8 mouse cellular contexts compared by ENCODE assay signal in genomic region chr17:12990567-12991145, GRCm38 (mm10). TPM values are rescaled to one million over a fixed set of nuclear protein-coding genes. Genes with fewer than 3 reads are reported as not detected.
DNase-seq lines count a peak whose midpoint lies in the region; ATAC-seq lines count a peak whose summit lies in the region.

No protein-coding gene starts in this region.

- DNase-seq in 416B (ENCODE audit: low read depth): peak; percentile 50
- no peak for DNase-seq in adrenal gland, adult 2 months
- no peak for DNase-seq in embryo, embryonic 10 days (ENCODE audit: low spot score)
- DNase-seq in urinary bladder, postnatal 14 days (ENCODE audit: low spot score): no peak

- H3K4me1 ChIP-seq in erythroblast, embryonic 14.5 days (ENCODE audit: control insufficient read depth): peaks cover 41% of the 10 kb centered on the region
- peaks cover 8% of the 10 kb centered on the region for H3K4me1 ChIP-seq in forebrain, embryonic 12.5 days
- H3K4me1 ChIP-seq in liver, embryonic 12.5 days: peaks cover 44% of the 10 kb centered on the region

- H3K4me3 ChIP-seq in erythroblast, embryonic 14.5 days (replicated peaks): peak overlapping the region; percentile 100
- H3K4me3 ChIP-seq in forebrain, embryonic 12.5 days (replicated peaks): peak overlapping the region; percentile 98
- peak overlapping the region; percentile 99 for H3K4me3 ChIP-seq in liver, embryonic 12.5 days

- no peaks in the 10 kb centered on the region for H3K27me3 ChIP-seq in erythroblast, embryonic 14.5 days (ENCODE audit: control insufficient read depth)
- H3K27me3 ChIP-seq in forebrain, embryonic 12.5 days: no peaks in the 10 kb centered on the region
- H3K27me3 ChIP-seq in liver, embryonic 12.5 days (replicated peaks): no peaks in the 10 kb centered on the region

- peak overlapping the region; percentile 85 for H3K4me2 ChIP-seq in forebrain, embryonic 12.5 days
- peak overlapping the region; percentile 80 for H3K4me2 ChIP-seq in liver, embryonic 12.5 days

- peaks cover 36% of the 10 kb centered on the region for H3K36me3 ChIP-seq in erythroblast, embryonic 14.5 days (ENCODE audit: control insufficient read depth)
- peaks cover 9% of the 10 kb centered on the region; the same call in 1 of the 2 replicates for H3K36me3 ChIP-seq in forebrain, embryonic 12.5 days (replicated peaks)
- peaks cover 31% of the 10 kb centered on the region for H3K36me3 ChIP-seq in liver, embryonic 12.5 days

- 70% methylated on average over 8 of the region's 8 CpGs for WGBS in forebrain, embryonic 12.5 days
- WGBS in liver, embryonic 12.5 days (ENCODE audit: insufficient replicate concordance): 30% methylated on average over 8 of the region's 8 CpGs

- peak overlapping the region; percentile 99 for H3K9ac ChIP-seq in forebrain, embryonic 12.5 days
- peak overlapping the region; percentile 100 for H3K9ac ChIP-seq in liver, embryonic 12.5 days

- no peak for ATAC-seq in erythroblast, adult 5-6 weeks (replicated peaks; ENCODE audit: low FRiP score, poor library complexity, severe bottlenecking)
- no peak for ATAC-seq in forebrain, embryonic 12.5 days (ENCODE audit: low FRiP score)
- ATAC-seq in liver, embryonic 12.5 days: no peak

- H3K9me3 ChIP-seq in erythroblast, embryonic 14.5 days (ENCODE audit: control insufficient read depth, low read length): no peaks in the 10 kb centered on the region
- H3K9me3 ChIP-seq in forebrain, embryonic 12.5 days: no peaks in the 10 kb centered on the region
- no peaks in the 10 kb centered on the region for H3K9me3 ChIP-seq in liver, embryonic 12.5 days (replicated peaks)

- H3K27ac ChIP-seq in forebrain, embryonic 12.5 days: no peak overlapping the region
- peak overlapping the region; percentile 99 for H3K27ac ChIP-seq in liver, embryonic 12.5 days

RNA-seq across cellular contexts. Expression of gene Wtap, which starts 3.3 kb away (rescaled TPM):
- polyA plus RNA-seq in erythroblast, embryonic 14.5 days (2012): 0.81 and 0.91 TPM in 2 replicates
- total RNA-seq in erythroblast, adult 5-6 weeks (2015; ENCODE audit: low replicate concordance): 36.1 and 36.2 TPM in 2 replicates
- total RNA-seq in erythroblast, adult 5-6 weeks (2017; ENCODE audit: low replicate concordance): 37.9 and 68.2 TPM in 2 replicates
- polyA plus RNA-seq in forebrain, embryonic 12.5 days (2016; fragmentation: Nextera tagmentation; extraction: Ambion mirVana): 87.7 and 111 TPM in 2 replicates
- polyA plus RNA-seq in liver, embryonic 12.5 days (2016; fragmentation: Nextera tagmentation; extraction: Ambion mirVana): 60.6 and 64.4 TPM in 2 replicates
- total RNA-seq in adrenal gland, adult 2 months (2021): 10 to 100 TPM; 54.5 to 60.2 TPM
- 12.2 and 12.8 TPM in 2 replicates for polyA plus RNA-seq in adrenal gland, adult 2 months (2012; rRNA removed)

RNA-seq across cellular contexts. Expression of gene Sod2, which starts 16.0 kb away (rescaled TPM):
- polyA plus RNA-seq in erythroblast, embryonic 14.5 days (2012): 30.9 and 38.6 TPM in 2 replicates
- total RNA-seq in erythroblast, adult 5-6 weeks (2015; ENCODE audit: low replicate concordance): 22.2 and 45.7 TPM in 2 replicates
- 8.3 and 21.9 TPM in 2 replicates for total RNA-seq in erythroblast, adult 5-6 weeks (2017; ENCODE audit: low replicate concordance)
- polyA plus RNA-seq in forebrain, embryonic 12.5 days (2016; fragmentation: Nextera tagmentation; extraction: Ambion mirVana): 105 and 109 TPM in 2 replicates
- polyA plus RNA-seq in liver, embryonic 12.5 days (2016; fragmentation: Nextera tagmentation; extraction: Ambion mirVana): 162 TPM in 2 replicates
- 100 to 1,000 TPM; 464 to 485 TPM for total RNA-seq in adrenal gland, adult 2 months (2021)
- polyA plus RNA-seq in adrenal gland, adult 2 months (2012; rRNA removed): 1,090 and 1,205 TPM in 2 replicates

RNA-seq across cellular contexts. Expression of gene Acat2, which starts 30.1 kb away (rescaled TPM):
- 0.38 and 0.69 TPM in 2 replicates for polyA plus RNA-seq in erythroblast, embryonic 14.5 days (2012)
- 1.0 and 3.1 TPM in 2 replicates for total RNA-seq in erythroblast, adult 5-6 weeks (2015; ENCODE audit: low replicate concordance)
- total RNA-seq in erythroblast, adult 5-6 weeks (2017; ENCODE audit: low replicate concordance): 5.2 and 7.1 TPM in 2 replicates
- 370 and 386 TPM in 2 replicates for polyA plus RNA-seq in forebrain, embryonic 12.5 days (2016; fragmentation: Nextera tagmentation; extraction: Ambion mirVana)
- 99.2 and 103 TPM in 2 replicates for polyA plus RNA-seq in liver, embryonic 12.5 days (2016; fragmentation: Nextera tagmentation; extraction: Ambion mirVana)
- total RNA-seq in adrenal gland, adult 2 months (2021): 100 to 1,000 TPM; 108 to 139 TPM
- polyA plus RNA-seq in adrenal gland, adult 2 months (2012; rRNA removed): 19.4 and 20.3 TPM in 2 replicates

RNA-seq across cellular contexts. Expression of gene Acat3, which starts 50.3 kb away (rescaled TPM):
- 0.18 TPM in 1 of 2 replicates, not detected in the other for polyA plus RNA-seq in erythroblast, embryonic 14.5 days (2012)
- not detected in 2 replicates for total RNA-seq in erythroblast, adult 5-6 weeks (2015; ENCODE audit: low replicate concordance)
- not detected in 2 replicates for total RNA-seq in erythroblast, adult 5-6 weeks (2017; ENCODE audit: low replicate concordance)
- 1.5 and 1.6 TPM in 2 replicates for polyA plus RNA-seq in forebrain, embryonic 12.5 days (2016; fragmentation: Nextera tagmentation; extraction: Ambion mirVana)
- polyA plus RNA-seq in liver, embryonic 12.5 days (2016; fragmentation: Nextera tagmentation; extraction: Ambion mirVana): 1.2 and 1.4 TPM in 2 replicates
- 1 to 10 TPM; 2.4 to 6.4 TPM for total RNA-seq in adrenal gland, adult 2 months (2021)
- 0.15 and 0.33 TPM in 2 replicates for polyA plus RNA-seq in adrenal gland, adult 2 months (2012; rRNA removed)

Comparison
In these comparisons a context has a peak if more than half of its experiments do, and no peak if none do; other contexts are left out.
1. RNA of gene Acat2, which starts 30.1 kb away (polyA plus RNA-seq): 370 to 386 TPM in forebrain, embryonic 12.5 days, 99.2 to 103 TPM in liver, embryonic 12.5 days and 19.4 to 20.3 TPM in adrenal gland, adult 2 months; 0.38 to 0.69 TPM in erythroblast, embryonic 14.5 days; every median in the first group is over 10 times any median in the second.
2. Peak in every context shown above with its lines, with median percentiles within 50 percentile points of each other: H3K4me3 ChIP-seq.